Mouse (Mus musculus) forebrain, embryonic 13.5 days (tissue): ENCODE measurements around the gene Mgll. TPM values are rescaled to one million over a fixed set of nuclear protein-coding genes. Genes with fewer than 3 reads are reported as not detected.

Experiments used
- ATAC-seq: fragments of 200-750 bp; cut with Nextera tagmentation; 2 replicates; pipeline ENCODE4 v1.8.0; 2017
- H3K27ac ChIP-seq: fragments of 300-500 bp; sonication (generic); 2 replicates; pipeline ENCODE4 v1.5.1; 2015; ENCODE audit warnings: inconsistent platforms, mild to moderate bottlenecking, moderate library complexity
- H3K27me3 ChIP-seq: fragments of 300-500 bp; sonication (generic); 2 replicates; pipeline ENCODE4 v1.6.1; 2015; ENCODE audit warnings: mild to moderate bottlenecking, inconsistent platforms
- H3K36me3 ChIP-seq: fragments of 300-500 bp; sonication (generic); 2 replicates; pipeline ENCODE4 v1.6.1; 2015; ENCODE audit warnings: mild to moderate bottlenecking, inconsistent platforms; ENCODE audit not compliant: poor library complexity, severe bottlenecking
- H3K4me1 ChIP-seq: fragments of 300-500 bp; sonication (generic); 2 replicates; pipeline ENCODE4 v1.6.1; 2015; ENCODE audit warnings: inconsistent platforms
- H3K4me2 ChIP-seq: fragments of 300-500 bp; sonication (generic); 2 replicates; pipeline ENCODE4 v1.6.1; 2015; ENCODE audit warnings: inconsistent platforms, mild to moderate bottlenecking, moderate library complexity
- H3K4me3 ChIP-seq: fragments of 300-500 bp; sonication (generic); 2 replicates; pipeline ENCODE4 v1.5.1; 2015; ENCODE audit warnings: mild to moderate bottlenecking, inconsistent platforms
- H3K9ac ChIP-seq: fragments of 300-500 bp; sonication (generic); 2 replicates; pipeline ENCODE4 v1.6.1; 2015; ENCODE audit warnings: mild to moderate bottlenecking, inconsistent platforms
- H3K9me3 ChIP-seq: fragments of 300-500 bp; sonication (generic); replicated peaks from 2 replicates; pipeline ENCODE4 v1.6.1; 2016; ENCODE audit warnings: inconsistent platforms
- WGBS: fragments of 180-500 bp; shearing (Covaris S2); methylation state at CpG from one replicate; pipeline ENCODE4 v1.1.7; 2015; 5-methylcytosine and 5-hydroxymethylcytosine counted together
- polyA plus RNA-seq: library from polyadenylated mRNA; unstranded; fragments of >200 nt; fragmentation: Nextera tagmentation; extraction: Ambion mirVana; gene quantifications from 2 replicates; pipeline ENCODE4 v1.2.1, GENCODE M21; 2015

Mgll gene
- 9.0 and 11.2 TPM in 2 replicates for polyA plus RNA-seq

DNA sequence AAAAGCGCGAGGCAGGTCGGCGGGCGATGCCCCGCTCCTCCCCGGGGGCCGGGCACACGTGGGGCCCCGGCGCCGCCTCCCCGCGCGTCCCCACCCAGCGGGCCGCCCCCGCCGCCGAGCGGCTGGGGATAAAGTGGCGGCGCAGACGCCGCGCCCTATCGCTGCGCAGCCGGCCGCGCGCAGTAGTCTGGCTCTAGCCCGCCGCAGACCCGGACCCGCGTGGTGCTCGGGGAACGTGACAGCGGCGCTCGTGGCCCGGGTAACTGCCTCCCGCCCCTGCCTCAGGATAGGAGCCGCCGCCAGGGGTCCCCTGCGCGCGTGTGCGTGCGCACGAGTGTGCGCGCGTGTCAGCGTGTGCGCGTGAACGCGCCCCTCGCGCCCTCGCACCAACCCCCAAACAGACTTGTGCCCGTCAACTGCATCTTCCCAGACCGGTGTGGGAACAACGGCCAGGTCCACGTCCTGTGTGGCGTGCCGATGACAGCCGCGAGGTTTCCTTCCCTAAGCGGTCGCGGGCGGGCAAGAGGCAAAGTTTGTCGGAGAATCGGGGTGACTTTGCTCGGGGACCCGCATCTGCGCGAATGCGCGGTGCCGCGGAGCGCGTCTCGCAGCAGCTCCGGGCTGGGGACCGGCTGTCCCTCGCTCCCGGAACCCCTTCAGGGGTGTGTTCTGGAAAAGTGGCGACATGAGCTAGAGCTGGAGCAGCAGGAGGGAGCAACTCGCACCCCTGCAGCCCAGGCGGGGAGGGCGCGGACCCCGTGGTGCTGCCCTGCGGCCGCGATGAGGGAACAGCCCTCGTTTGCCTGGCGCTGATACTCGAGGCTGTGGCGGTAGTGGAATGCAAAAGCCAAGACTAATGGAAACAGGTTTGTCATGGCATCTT is at the start of gene Mgll:
Gene Mgll, plus strand, starts transcription at position 100 of the 883 bp plus-strand sequence.
- peak within 1 kb of the TSS; percentile 97 for H3K4me2 ChIP-seq
- H3K9ac ChIP-seq: peak within 1 kb of the TSS; percentile 66
- H3K27ac ChIP-seq: peak within 1 kb of the TSS; percentile 48
- H3K4me3 ChIP-seq: peak within 1 kb of the TSS; percentile 64
- WGBS: under 1% methylated on average over 101 of the region's 105 CpGs
- peaks cover 14% of the 10 kb centered on the region for H3K4me1 ChIP-seq
- peaks cover 35% of the 10 kb centered on the region for H3K27me3 ChIP-seq
- ATAC-seq: peak; percentile 92
- H3K9me3 ChIP-seq: no peaks in the 10 kb centered on the region
- no peaks in the 10 kb centered on the region for H3K36me3 ChIP-seq

DNA sequence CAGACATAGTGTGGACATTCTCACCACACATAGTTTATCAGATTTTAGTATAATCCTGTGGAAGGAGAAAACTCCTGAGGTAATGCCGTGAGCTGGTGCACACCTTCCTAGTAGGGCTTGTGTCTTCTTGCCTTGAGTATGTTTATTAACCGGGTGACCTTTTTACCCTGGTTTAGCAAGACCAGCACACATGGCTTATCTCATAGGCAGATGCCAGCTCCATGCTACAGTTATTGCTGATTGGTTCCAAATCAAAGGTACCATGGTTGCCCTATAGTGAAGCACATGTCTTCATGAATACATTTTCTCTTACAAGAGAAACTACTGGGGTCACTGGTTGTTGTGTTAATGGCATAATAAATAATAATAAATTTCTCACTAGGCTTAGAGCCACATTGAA is 48.4 kb upstream of the Mgll start:
- 94% methylated on average over 2 of the region's 2 CpGs for WGBS
- H3K9ac ChIP-seq: no peak overlapping the region

DNA sequence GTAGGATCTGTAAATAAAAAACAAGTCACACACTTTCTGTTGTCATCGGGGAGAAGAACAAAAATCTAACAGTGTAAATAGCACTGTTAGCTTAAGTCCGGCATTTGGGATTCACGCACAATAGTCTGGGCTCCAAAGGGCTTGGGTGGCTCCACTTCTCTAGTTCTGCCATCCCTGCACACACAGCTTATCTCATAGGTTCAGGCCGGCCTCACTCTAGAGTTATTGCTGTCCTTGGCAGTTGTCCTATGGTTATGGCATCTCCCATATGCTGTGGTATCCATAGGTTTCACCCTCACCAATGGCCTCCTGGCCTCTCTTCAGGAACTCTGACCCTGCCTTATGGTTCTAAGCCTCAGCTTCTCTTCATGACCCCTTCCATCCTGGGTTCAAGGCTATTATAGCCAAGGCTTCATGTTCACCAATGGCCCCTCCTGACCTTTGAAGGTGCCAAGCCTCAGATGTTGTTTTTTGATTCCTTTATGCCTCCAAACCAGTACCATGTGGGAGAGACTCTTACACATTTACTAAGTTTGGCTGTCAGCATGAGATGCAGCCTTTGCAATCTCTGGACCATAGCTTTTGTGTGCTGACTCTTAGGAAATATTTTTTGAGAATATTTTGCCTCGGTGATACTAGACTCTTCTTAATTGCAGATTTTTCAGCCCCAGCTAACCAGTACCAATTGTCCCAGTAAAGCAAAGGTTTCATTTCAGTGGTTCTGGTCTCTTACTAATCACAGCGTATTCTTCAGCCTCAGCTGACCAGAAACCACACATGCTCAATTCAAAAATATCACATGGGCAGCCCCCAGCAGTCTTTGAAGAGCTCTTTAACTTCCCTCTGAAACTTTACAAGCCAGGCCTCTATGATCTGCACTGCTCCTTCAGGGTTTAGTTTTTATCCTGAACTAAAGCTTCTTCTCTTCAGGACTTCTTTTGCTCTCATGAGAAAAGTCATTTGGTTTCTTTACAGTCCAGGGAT is 47.2 kb upstream of the Mgll start:
- no peaks in the 10 kb centered on the region for H3K9me3 ChIP-seq
- H3K4me2 ChIP-seq: no peak overlapping the region
- H3K36me3 ChIP-seq: no peaks in the 10 kb centered on the region
- H3K4me1 ChIP-seq: no peaks in the 10 kb centered on the region
- WGBS: 95% methylated on average over 6 of the region's 6 CpGs
- H3K4me3 ChIP-seq: no peak overlapping the region
- no peaks in the 10 kb centered on the region for H3K27me3 ChIP-seq
- no peak overlapping the region for H3K9ac ChIP-seq
- no peak for ATAC-seq
- H3K27ac ChIP-seq: no peak overlapping the region

More for the DNA sequence above, 48.4 kb upstream of the Mgll start:
- no peak overlapping the region for H3K4me2 ChIP-seq
- no peaks in the 10 kb centered on the region for H3K4me1 ChIP-seq
- H3K27ac ChIP-seq: no peak overlapping the region
- no peaks in the 10 kb centered on the region for H3K36me3 ChIP-seq
- no peaks in the 10 kb centered on the region for H3K27me3 ChIP-seq
- no peak for ATAC-seq
- no peak overlapping the region for H3K4me3 ChIP-seq
- no peaks in the 10 kb centered on the region for H3K9me3 ChIP-seq

DNA sequence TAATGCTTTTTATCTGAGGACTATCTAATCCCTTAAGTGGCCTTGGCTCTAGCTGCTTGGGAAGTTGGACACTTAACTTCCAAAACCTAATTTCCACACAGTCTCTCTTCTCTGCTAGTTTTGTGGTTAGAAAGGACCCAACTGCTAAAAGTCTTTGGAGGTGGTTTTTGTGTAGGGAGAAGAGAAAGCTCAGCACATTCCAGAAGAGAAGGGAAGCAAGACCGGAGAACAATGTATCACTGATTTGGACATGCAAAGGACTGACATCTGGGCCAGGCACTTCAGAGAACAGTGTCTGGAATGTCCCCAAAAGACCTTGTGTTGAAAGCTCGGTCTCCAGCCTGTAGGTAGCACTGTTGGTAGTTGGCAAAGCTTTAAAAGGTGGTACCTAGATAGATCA is 46.5 kb upstream of the Mgll start:
- Histone ChIP-seq H3K27ac (no peak overlapping the region), H3K4me3 (no peak overlapping the region), H3K4me1 (no peaks in the 10 kb centered on the region), H3K36me3 (no peaks in the 10 kb centered on the region), H3K4me2 (no peak overlapping the region), H3K27me3 (no peaks in the 10 kb centered on the region), H3K9ac (no peak overlapping the region), H3K9me3 (no peaks in the 10 kb centered on the region)
- ATAC-seq: no peak
- 77% methylated on average over 2 of the region's 2 CpGs for WGBS

DNA sequence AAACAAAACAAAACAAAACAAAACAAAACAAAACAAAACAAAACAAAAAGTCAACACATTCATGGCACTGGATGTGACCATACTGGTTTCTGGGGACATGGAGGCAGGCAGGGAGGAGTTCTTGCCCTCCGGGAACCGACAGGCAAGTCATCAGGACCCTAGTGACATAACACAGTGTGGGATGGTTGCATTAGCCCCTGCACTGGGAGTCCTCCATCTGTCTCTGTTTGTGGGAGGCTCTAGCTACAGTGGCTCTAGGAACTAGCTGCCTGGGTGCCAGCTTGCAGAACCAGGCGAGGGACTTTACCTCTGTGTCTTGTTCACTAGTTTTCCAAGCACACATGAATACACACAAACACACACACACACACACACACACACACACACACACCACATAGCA is 43.2 kb upstream of the Mgll start:
- ATAC-seq: no peak
- 78% methylated on average over 3 of the region's 3 CpGs for WGBS
- no peak overlapping the region for H3K4me3 ChIP-seq

DNA sequence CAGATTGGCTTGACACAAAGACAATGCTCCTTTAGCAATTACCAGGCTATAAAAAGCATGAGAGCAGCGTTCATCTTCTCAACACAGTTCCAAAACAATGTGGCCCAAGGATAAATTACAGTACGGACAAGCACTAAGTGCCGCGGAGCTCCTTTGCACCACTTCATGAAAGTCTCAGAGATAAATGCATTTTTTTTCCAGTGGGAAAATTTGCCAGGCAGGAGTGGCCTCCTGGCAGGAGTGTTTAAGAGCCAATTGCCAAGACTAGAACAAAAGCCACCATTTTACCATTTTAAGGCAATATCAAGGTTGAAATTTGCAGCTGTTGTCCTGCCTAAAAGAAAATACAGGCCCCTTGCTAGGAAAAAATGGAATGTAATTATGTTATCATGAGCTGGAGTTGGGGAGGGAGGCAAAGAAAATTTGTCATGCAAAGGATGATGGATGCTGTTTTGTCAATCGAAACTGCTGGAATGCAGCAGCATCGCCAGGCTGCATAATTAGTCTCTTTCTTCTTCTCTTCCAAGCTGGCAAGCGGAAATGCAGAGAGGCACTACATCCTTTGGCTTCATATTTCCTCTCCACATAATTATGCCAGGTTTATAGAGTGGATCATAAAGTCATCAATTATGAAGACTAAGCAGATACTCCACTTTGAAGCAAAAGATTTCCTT is 40.7 kb upstream of the Mgll start:
- Histone ChIP-seq H3K27ac (peak overlapping the region; percentile 46), H3K4me1 (peaks cover 13% of the 10 kb centered on the region), H3K4me3 (no peak overlapping the region), H3K27me3 (no peaks in the 10 kb centered on the region), H3K9me3 (no peaks in the 10 kb centered on the region), H3K9ac (no peak overlapping the region), H3K4me2 (no peak overlapping the region), H3K36me3 (no peaks in the 10 kb centered on the region)
- no peak for ATAC-seq
- 24% methylated on average over 7 of the region's 7 CpGs for WGBS

More for the DNA sequence above, 43.2 kb upstream of the Mgll start:
- Histone ChIP-seq H3K4me2 (no peak overlapping the region), H3K4me1 (peaks cover 13% of the 10 kb centered on the region), H3K9me3 (no peaks in the 10 kb centered on the region), H3K27ac (no peak overlapping the region), H3K27me3 (no peaks in the 10 kb centered on the region), H3K36me3 (no peaks in the 10 kb centered on the region), H3K9ac (no peak overlapping the region)

DNA sequence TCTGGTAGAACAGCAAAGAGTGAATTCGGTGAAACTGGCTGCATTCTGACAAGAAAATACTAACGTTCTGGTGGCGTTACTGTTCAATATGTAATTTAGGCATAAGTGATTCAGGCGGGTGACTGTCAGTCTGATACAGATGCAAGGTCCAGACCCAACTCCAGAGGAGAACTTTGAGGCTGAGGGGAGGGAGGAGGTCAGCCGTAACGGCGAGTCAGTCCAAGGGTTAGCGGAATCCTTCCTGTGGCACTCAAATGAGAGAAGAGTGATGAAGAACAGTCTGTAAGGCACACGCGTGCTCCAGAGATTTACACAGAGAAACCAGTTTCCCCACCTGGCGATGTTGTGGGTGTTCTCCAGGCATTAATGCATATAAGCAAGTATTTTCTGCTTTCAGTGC is 36.0 kb upstream of the Mgll start:
- Histone ChIP-seq H3K27me3 (no peaks in the 10 kb centered on the region), H3K27ac (no peak overlapping the region), H3K4me1 (peaks cover 10% of the 10 kb centered on the region), H3K9me3 (no peaks in the 10 kb centered on the region), H3K4me3 (no peak overlapping the region), H3K36me3 (no peaks in the 10 kb centered on the region), H3K4me2 (no peak overlapping the region), H3K9ac (no peak overlapping the region)
- ATAC-seq: no peak
- 91% methylated on average over 11 of the region's 11 CpGs for WGBS

DNA sequence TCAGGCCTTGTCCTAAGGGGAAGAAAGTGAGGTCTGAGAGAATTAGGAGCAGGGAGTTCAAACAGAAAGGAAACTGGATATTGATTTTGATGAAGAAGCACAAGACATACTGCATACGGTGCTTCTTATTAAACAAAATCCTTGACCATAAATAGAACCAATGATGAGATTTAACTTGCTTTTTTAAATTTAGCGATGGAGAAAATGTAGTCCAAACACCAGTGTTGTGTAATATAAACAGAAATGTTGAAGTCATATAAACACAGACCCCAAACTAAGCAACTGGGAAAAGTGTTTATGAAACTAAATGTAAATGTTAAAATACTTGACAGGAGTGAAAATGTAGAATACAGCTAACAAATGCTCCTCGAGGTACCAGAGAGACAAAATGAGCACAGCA is 35.5 kb upstream of the Mgll start:
- Histone ChIP-seq H3K4me2 (no peak overlapping the region), H3K9ac (no peak overlapping the region), H3K36me3 (no peaks in the 10 kb centered on the region), H3K27ac (no peak overlapping the region), H3K4me3 (no peak overlapping the region), H3K9me3 (no peaks in the 10 kb centered on the region), H3K4me1 (peaks cover 5% of the 10 kb centered on the region), H3K27me3 (no peaks in the 10 kb centered on the region)
- 79% methylated on average over 3 of the region's 3 CpGs for WGBS
- no peak for ATAC-seq

DNA sequence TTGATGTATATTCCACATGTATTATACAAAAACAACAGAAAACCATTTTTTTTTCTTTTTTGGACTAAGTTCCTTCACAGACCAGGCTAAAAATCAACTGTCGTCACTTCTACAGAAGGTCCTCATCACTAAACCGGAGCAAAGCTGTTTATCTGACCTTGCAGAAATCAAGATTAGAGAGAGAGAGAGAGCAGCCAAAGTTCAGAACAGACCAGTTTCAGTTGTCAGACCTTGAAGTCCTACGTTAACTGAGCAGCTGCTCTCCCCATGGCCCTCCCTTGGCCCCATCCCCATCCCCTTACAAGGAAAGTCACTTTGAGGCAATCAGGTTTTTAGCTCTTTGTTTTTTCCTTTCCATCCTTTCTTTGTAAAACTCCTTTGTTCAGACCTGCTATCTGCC is 34.0 kb upstream of the Mgll start:
- no peak for ATAC-seq
- Histone ChIP-seq H3K9me3 (no peaks in the 10 kb centered on the region), H3K4me3 (no peak overlapping the region), H3K36me3 (no peaks in the 10 kb centered on the region), H3K27ac (no peak overlapping the region), H3K27me3 (no peaks in the 10 kb centered on the region), H3K4me2 (no peak overlapping the region), H3K9ac (no peak overlapping the region), H3K4me1 (no peaks in the 10 kb centered on the region)
- 90% methylated on average over 3 of the region's 3 CpGs for WGBS

DNA sequence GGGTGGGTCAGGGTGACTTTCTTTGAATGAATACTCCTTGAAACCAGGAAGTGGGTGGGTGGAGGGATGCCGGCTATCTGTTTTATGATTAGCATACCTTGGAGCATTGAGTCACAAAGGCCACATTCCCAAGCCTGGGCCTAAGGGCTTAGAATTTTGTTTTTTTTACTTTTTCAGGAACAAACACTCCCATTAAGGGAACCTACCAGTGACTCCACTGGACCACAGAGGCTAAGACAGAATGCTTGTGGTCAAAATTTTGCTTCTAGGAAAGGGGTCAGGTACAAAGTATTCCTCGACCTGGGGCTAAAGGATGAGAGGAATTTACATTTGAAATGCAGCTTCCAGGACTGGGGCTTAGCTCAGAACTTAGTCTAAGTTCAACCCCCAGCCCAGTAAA is 32.9 kb upstream of the Mgll start:
- ATAC-seq: no peak
- no peaks in the 10 kb centered on the region for H3K27me3 ChIP-seq
- H3K4me1 ChIP-seq: no peaks in the 10 kb centered on the region
- no peak overlapping the region for H3K27ac ChIP-seq
- 78% methylated on average over 2 of the region's 2 CpGs for WGBS
- no peak overlapping the region for H3K9ac ChIP-seq
- H3K9me3 ChIP-seq: no peaks in the 10 kb centered on the region
- no peak overlapping the region for H3K4me3 ChIP-seq
- H3K36me3 ChIP-seq: no peaks in the 10 kb centered on the region
- no peak overlapping the region for H3K4me2 ChIP-seq

DNA sequence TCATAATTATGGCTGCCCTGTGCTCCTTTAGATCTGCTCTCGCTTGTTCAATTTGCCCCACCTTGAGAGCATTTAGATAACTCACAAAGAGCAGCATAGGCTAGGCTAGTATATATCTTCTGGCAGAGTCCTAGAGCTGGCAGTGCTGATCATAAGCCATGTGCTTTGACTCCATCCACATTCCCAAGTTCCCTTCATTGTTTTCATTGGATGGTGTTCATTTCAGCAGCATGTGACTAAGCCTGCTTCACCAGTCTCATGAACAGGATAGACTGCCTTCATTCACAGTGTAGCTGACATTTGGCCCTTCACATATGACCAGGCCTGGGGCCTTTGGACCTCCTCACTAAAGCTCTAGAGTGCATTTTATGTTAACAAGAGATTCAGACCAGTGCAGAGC is 21.3 kb upstream of the Mgll start:
- H3K4me3 ChIP-seq: no peak overlapping the region
- 90% methylated on average over 1 of the region's 1 CpGs for WGBS
- H3K9me3 ChIP-seq: no peaks in the 10 kb centered on the region
- no peaks in the 10 kb centered on the region for H3K27me3 ChIP-seq
- no peak for ATAC-seq
- H3K4me2 ChIP-seq: no peak overlapping the region
- H3K27ac ChIP-seq: no peak overlapping the region
- no peaks in the 10 kb centered on the region for H3K4me1 ChIP-seq
- no peak overlapping the region for H3K9ac ChIP-seq
- no peaks in the 10 kb centered on the region for H3K36me3 ChIP-seq

DNA sequence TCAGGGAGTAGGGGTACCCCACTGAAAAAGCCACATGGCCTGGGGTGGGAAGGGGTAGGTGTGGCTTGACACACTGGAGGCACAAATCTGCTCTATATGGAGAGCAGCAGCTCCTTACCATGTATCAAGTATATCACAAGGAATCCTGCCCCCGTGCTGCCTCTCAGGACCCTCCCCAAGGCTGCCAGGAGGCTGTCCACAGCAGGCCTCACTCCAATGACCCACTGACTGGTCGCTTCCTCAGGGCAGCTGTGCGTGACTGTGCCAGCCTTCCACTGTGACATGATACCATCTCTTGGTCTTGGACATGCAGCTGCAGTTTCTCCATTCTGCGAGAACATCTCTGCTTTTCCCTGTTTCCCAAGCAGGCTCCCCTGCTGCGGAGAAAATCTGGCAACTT is 20.5 kb upstream of the Mgll start:
- no peak overlapping the region for H3K4me3 ChIP-seq
- no peak overlapping the region for H3K9ac ChIP-seq
- H3K9me3 ChIP-seq: no peaks in the 10 kb centered on the region
- H3K4me1 ChIP-seq: no peaks in the 10 kb centered on the region
- H3K36me3 ChIP-seq: no peaks in the 10 kb centered on the region
- 91% methylated on average over 5 of the region's 5 CpGs for WGBS
- no peak overlapping the region for H3K27ac ChIP-seq
- H3K4me2 ChIP-seq: no peak overlapping the region
- no peaks in the 10 kb centered on the region for H3K27me3 ChIP-seq
- no peak for ATAC-seq
